Mouse (Mus musculus) G1E (cell line): ENCODE results near the gene Cds2.
"Not testable (repeated sequence)": the region's sequence is repeated elsewhere in the genome, so short reads cannot be mapped to it uniquely, and the experiment has no call there.

Source experiments
- CTCF ChIP-seq: IDR thresholded peaks from 2 replicates; pipeline ENCODE4 v1.5.1; 2012; ENCODE audit warnings: low read depth, low read length, inconsistent platforms, mixed read lengths
- GATA1 ChIP-seq: IDR thresholded peaks from 2 replicates; pipeline ENCODE4 v1.6.1; 2012; ENCODE audit warnings: borderline replicate concordance, low read length, inconsistent platforms, mixed read lengths
- TAL1 ChIP-seq: conservative IDR thresholded peaks from 2 replicates; pipeline ENCODE4 v1.6.1; 2012; ENCODE audit warnings: low read depth, low read length, inconsistent platforms, mixed read lengths

DNA sequence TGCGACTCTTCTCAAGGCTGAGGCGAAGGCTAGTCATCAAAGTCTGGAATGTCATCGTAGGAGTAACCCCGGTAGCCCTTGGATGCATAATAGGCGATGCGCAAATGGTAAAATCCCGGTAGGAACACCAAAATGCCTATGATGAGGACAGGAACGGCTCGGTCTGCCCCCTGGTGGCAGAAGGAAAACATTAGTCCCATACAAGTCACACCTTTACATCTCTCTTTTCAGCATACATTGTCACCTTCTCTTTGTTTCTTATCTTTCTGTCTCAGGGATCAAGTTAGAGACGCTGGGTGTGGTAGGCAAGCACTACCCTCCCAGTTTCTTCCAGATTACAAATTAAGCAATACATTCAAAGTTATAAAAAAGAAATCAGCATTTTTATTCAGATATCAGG, 22.5 kb upstream of the Cds2 start:
- not testable (repeated sequence) for TF ChIP-seq GATA1, TAL1
- TF ChIP-seq CTCF, result 0 out of 2 replicates have a peak, but pooled peaks have one; percentile 4
